Mouse (Mus musculus): ENCODE measurements around the gene Etv2.

- no peak for TF ChIP-seq CTCF (IDR thresholded peaks at IDR 0.05; ENCODE audit: borderline replicate concordance, extremely low read depth, insufficient read depth, insufficient read length)
- no peak for TF ChIP-seq POLR2A (IDR thresholded peaks at IDR 0.05; ENCODE audit: borderline replicate concordance, extremely low read depth, insufficient read depth, insufficient read length, poor library complexity, severe bottlenecking)
These were observed 27.2 kb downstream of the Etv2 start for GRCm38 (mm10) chr7:30608476-30608875.
